In genomic region chr7:16057136-16057534, GRCm38 (mm10) we compare ENCODE assay signal across 10 mouse cellular contexts. TPM values are rescaled to one million over a fixed set of nuclear protein-coding genes. Genes with fewer than 3 reads are reported as not detected.
DNase-seq lines count a peak whose midpoint lies in the region; ATAC-seq and TF ChIP-seq lines count a peak whose summit lies in the region.
"Had no signal": no experiment of that assay in that cellular context is flagged by ENCODE, and none has a peak within 500 bp of the region (broad histone marks: within the 10 kb centered on the region; RNA-seq: fewer than 3 reads in every experiment).

No protein-coding gene starts in this region.

- no peak for ATAC-seq in forebrain, embryonic 11.5 days (replicated peaks; ENCODE audit: low FRiP score)
- ATAC-seq in forebrain, postnatal 0 days: no peak
- peak; percentile 42 to 54 for ATAC-seq in hematopoietic stem cell, adult 5-6 weeks (replicated peaks in 1 of 2; ENCODE audit: insufficient read depth in 1 of 2, low FRiP score in 2 of 2, low TSS enrichment in 1 of 2, low read depth in 1 of 2, poor library complexity in 2 of 2, severe bottlenecking in 2 of 2)
- peak; percentile 50 for ATAC-seq in neutrophil, adult 5-6 weeks (ENCODE audit: extremely low read depth, insufficient number of reproducible peaks, low FRiP score, poor library complexity, severe bottlenecking)
- ATAC-seq: liver, embryonic 12.5 days had no signal

- peak; percentile 37 for DNase-seq in forebrain, embryonic 11.5 days (ENCODE audit: low spot score)
- no peak for DNase-seq in forebrain, postnatal 0 days
- DNase-seq in B cell, adult 2 months: peak; percentile 64 to 74
- DNase-seq in ovary, adult 18-20 months (ENCODE audit: low spot score): no peak
- no peak for DNase-seq in cerebellum, postnatal 10 days
- DNase-seq in layer of hippocampus, postnatal 14 days (ENCODE audit: low spot score in 2 of 2): no peak

- peaks cover 3% of the 10 kb centered on the region; the same call in 1 of the 2 replicates for H3K4me1 ChIP-seq in forebrain, embryonic 11.5 days (replicated peaks; ENCODE audit: control insufficient read depth, insufficient read depth, low read length)
- H3K4me1 ChIP-seq in forebrain, postnatal 0 days (ENCODE audit: insufficient read depth): peaks cover 2% of the 10 kb centered on the region; the same call in 1 of the 2 replicates

- no peak overlapping the region for H3K9ac ChIP-seq in forebrain, embryonic 11.5 days (ENCODE audit: low read length)
- H3K9ac ChIP-seq in forebrain, postnatal 0 days: no peak overlapping the region
- H3K9ac ChIP-seq: hindbrain, embryonic 14.5 days; liver, embryonic 12.5 days had no signal

- H3K36me3 ChIP-seq in forebrain, embryonic 11.5 days (ENCODE audit: control insufficient read depth, insufficient read depth, low read length): no peaks in the 10 kb centered on the region
- H3K36me3 ChIP-seq in forebrain, postnatal 0 days (ENCODE audit: insufficient read depth): no peaks in the 10 kb centered on the region
- H3K36me3 ChIP-seq: liver, embryonic 12.5 days had no signal

- TF ChIP-seq CTCF in forebrain, postnatal 0 days (IDR thresholded peaks at IDR 0.05; ENCODE audit: low read depth): no peak

- peaks cover 4% of the 10 kb centered on the region; the same call in 1 of the 2 replicates for H3K9me3 ChIP-seq in forebrain, embryonic 11.5 days (ENCODE audit: control insufficient read depth, low read length)
- no peaks in the 10 kb centered on the region for H3K9me3 ChIP-seq in forebrain, postnatal 0 days (ENCODE audit: low read length)

- H3K4me2 ChIP-seq in forebrain, embryonic 11.5 days (ENCODE audit: low read depth, low read length, severe bottlenecking): no peak overlapping the region
- H3K4me2 ChIP-seq in forebrain, postnatal 0 days (ENCODE audit: low read depth): no peak overlapping the region
- H3K4me2 ChIP-seq: hindbrain, embryonic 14.5 days; liver, embryonic 12.5 days had no signal

- no peak overlapping the region for H3K4me3 ChIP-seq in forebrain, embryonic 11.5 days (ENCODE audit: low read depth, low read length)
- H3K4me3 ChIP-seq in forebrain, postnatal 0 days (ENCODE audit: low read depth, low read length): no peak overlapping the region
- H3K4me3 ChIP-seq: liver, embryonic 12.5 days had no signal

- H3K27me3 ChIP-seq in forebrain, embryonic 11.5 days (ENCODE audit: control insufficient read depth, insufficient read depth, low read length): peaks cover 8% of the 10 kb centered on the region
- H3K27me3 ChIP-seq in forebrain, postnatal 0 days (ENCODE audit: insufficient read depth, low read length): no peaks in the 10 kb centered on the region

- 74% methylated on average over 2 of the region's 2 CpGs for WGBS in forebrain, embryonic 11.5 days
- 77% methylated on average over 2 of the region's 2 CpGs for WGBS in forebrain, postnatal 0 days

- no peak overlapping the region for H3K27ac ChIP-seq in forebrain, embryonic 11.5 days (ENCODE audit: low read depth, low read length)
- H3K27ac ChIP-seq in forebrain, postnatal 0 days (ENCODE audit: low read depth, low read length): no peak overlapping the region
- H3K27ac ChIP-seq: hindbrain, embryonic 14.5 days; liver, embryonic 12.5 days had no signal

RNA-seq across cellular contexts. Expression of gene Zfp541, which starts 4.5 kb away (rescaled TPM):
- not detected in 2 replicates for polyA plus RNA-seq in forebrain, embryonic 11.5 days (2014; fragmentation: Nextera tagmentation; extraction: Ambion mirVana)
- total RNA-seq in forebrain, postnatal 0 days (2014; rRNA removed): 0.10 and 0.15 TPM in 2 replicates
- polyA plus RNA-seq in forebrain, postnatal 0 days (2015; fragmentation: Nextera tagmentation; extraction: Ambion mirVana): 0.04 and 0.17 TPM in 2 replicates
- total RNA-seq in hematopoietic stem cell, adult 5-6 weeks (2017): not detected in 2 replicates
- total RNA-seq in neutrophil, adult 5-6 weeks (2017): 0.61 and 0.70 TPM in 2 replicates
- total RNA-seq in layer of hippocampus, postnatal 14 days (2021): under 1 TPM; 0.46 to 0.50 TPM
- polyA plus RNA-seq: liver, embryonic 12.5 days had no signal

RNA-seq across cellular contexts. Expression of gene Bicra, which starts 9.4 kb away (rescaled TPM):
- polyA plus RNA-seq in forebrain, embryonic 11.5 days (2014; fragmentation: Nextera tagmentation; extraction: Ambion mirVana): 10.9 and 11.6 TPM in 2 replicates
- total RNA-seq in forebrain, postnatal 0 days (2014; rRNA removed): 3.2 and 5.0 TPM in 2 replicates
- 3.6 and 5.8 TPM in 2 replicates for polyA plus RNA-seq in forebrain, postnatal 0 days (2015; fragmentation: Nextera tagmentation; extraction: Ambion mirVana)
- total RNA-seq in hematopoietic stem cell, adult 5-6 weeks (2017): 1.0 and 1.2 TPM in 2 replicates
- total RNA-seq in neutrophil, adult 5-6 weeks (2017): 11.9 and 12.9 TPM in 2 replicates
- total RNA-seq in layer of hippocampus, postnatal 14 days (2021): 10 to 100 TPM; 18.7 to 19.4 TPM

RNA-seq across cellular contexts. Expression of gene Napa, which starts 41.1 kb away (rescaled TPM):
- 156 and 167 TPM in 2 replicates for polyA plus RNA-seq in forebrain, embryonic 11.5 days (2014; fragmentation: Nextera tagmentation; extraction: Ambion mirVana)
- 159 and 270 TPM in 2 replicates for total RNA-seq in forebrain, postnatal 0 days (2014; rRNA removed)
- 211 and 222 TPM in 2 replicates for polyA plus RNA-seq in forebrain, postnatal 0 days (2015; fragmentation: Nextera tagmentation; extraction: Ambion mirVana)
- 44.4 and 53.9 TPM in 2 replicates for total RNA-seq in hematopoietic stem cell, adult 5-6 weeks (2017)
- 75.3 and 78.1 TPM in 2 replicates for total RNA-seq in neutrophil, adult 5-6 weeks (2017)
- total RNA-seq in layer of hippocampus, postnatal 14 days (2021): 100 to 1,000 TPM; 240 to 259 TPM

Comparison
In these comparisons a context has a peak if more than half of its experiments do, and no peak if none do; other contexts are left out.
1. DNase-seq: peak in forebrain, embryonic 11.5 days (single experiment) and B cell, adult 2 months (2 of 2); none in forebrain, postnatal 0 days (single experiment), ovary, adult 18-20 months (single experiment), cerebellum, postnatal 10 days (0 of 2) and layer of hippocampus, postnatal 14 days (0 of 2).
2. ATAC-seq: peak in hematopoietic stem cell, adult 5-6 weeks (2 of 2) and neutrophil, adult 5-6 weeks (single experiment); none in forebrain, embryonic 11.5 days (single experiment) and forebrain, postnatal 0 days (single experiment).